Mouse (Mus musculus) hindbrain, embryonic 15.5 days (tissue): Measurements from ENCODE around the gene Evl. TPM values are rescaled to one million over a fixed set of nuclear protein-coding genes. Genes with fewer than 3 reads are reported as not detected.

Experiments used
- ATAC-seq: fragments of 200-750 bp; cut with Nextera tagmentation; 2 replicates; pipeline ENCODE4 v1.8.0; 2017; ENCODE audit warnings: low read depth, moderate number of reproducible peaks, moderate TSS enrichment; ENCODE audit not compliant: low FRiP score
- H3K27ac ChIP-seq: fragments of 300-500 bp; sonication (generic); replicated peaks from 2 replicates; pipeline ENCODE4 v1.5.1; 2015; ENCODE audit warnings: mild to moderate bottlenecking, inconsistent platforms
- H3K27me3 ChIP-seq: fragments of 300-500 bp; sonication (generic); 2 replicates; pipeline ENCODE4 v1.6.1; 2015; ENCODE audit warnings: control low read depth, inconsistent platforms
- H3K36me3 ChIP-seq: fragments of 300-500 bp; sonication (generic); 2 replicates; pipeline ENCODE4 v1.6.1; 2015; ENCODE audit warnings: control low read depth, inconsistent platforms
- H3K4me1 ChIP-seq: fragments of 300-500 bp; sonication (generic); replicated peaks from 2 replicates; pipeline ENCODE4 v1.6.1; 2015; ENCODE audit warnings: control low read depth, inconsistent platforms
- H3K4me2 ChIP-seq: fragments of 300-500 bp; sonication (generic); 2 replicates; pipeline ENCODE4 v1.6.1; 2015; ENCODE audit warnings: moderate library complexity, mild to moderate bottlenecking, inconsistent platforms
- H3K4me3 ChIP-seq: fragments of 300-500 bp; sonication (generic); 2 replicates; pipeline ENCODE4 v1.5.1; 2015; ENCODE audit warnings: mild to moderate bottlenecking, inconsistent platforms
- H3K9ac ChIP-seq: fragments of 300-500 bp; sonication (generic); 2 replicates; pipeline ENCODE4 v1.6.1; 2015; ENCODE audit warnings: inconsistent platforms
- H3K9me3 ChIP-seq: fragments of 300-500 bp; sonication (generic); 2 replicates; pipeline ENCODE4 v1.6.1; 2016; ENCODE audit warnings: control low read depth, inconsistent platforms
- WGBS: fragments of 180-500 bp; shearing (Covaris S2); methylation state at CpG from one replicate; pipeline ENCODE4 v1.1.7; 2015; 5-methylcytosine and 5-hydroxymethylcytosine counted together
- polyA plus RNA-seq: library from polyadenylated mRNA; unstranded; fragments of >200 nt; fragmentation: Nextera tagmentation; extraction: Ambion mirVana; gene quantifications from 2 replicates; pipeline ENCODE4 v1.2.1, GENCODE M21; 2015

The Evl gene
- polyA plus RNA-seq, 1 experiment from 2014 or later, result 250 TPM

DNA sequence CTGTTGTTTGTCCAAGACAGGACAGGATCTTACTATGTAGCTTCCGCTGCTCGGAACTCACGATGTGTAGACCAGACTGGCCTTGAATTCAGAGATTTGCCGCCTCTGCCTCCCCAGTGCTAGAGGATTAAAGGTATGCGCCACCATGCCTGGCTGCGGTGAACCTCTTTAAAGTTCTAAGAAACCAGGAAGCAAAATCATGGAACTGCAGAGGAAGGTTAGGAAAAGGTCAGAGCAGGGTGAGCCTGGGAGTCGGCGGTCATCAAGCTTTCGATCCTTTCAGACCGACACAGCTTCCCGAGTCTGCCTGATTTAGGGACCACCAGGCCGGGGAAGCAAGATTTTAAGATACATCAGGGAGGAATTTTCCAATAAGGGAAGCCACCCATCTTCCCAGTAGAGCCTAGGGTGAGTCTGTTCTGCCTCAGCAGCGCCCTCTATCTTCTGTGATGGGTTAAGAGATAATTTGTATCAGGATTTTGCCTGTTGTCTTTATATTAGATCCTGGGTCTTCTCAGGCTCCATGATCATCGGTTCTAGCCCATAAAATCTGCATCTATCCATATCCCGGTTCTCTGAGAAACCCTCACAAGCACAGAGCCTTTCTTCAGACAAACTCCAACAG, 7.2 kb upstream of the Evl start:
- ATAC-seq, result no peak
- Histone ChIP-seq H3K27me3 (no peaks in the 10 kb centered on the region), H3K9me3 (no peaks in the 10 kb centered on the region), H3K9ac (no peak overlapping the region), H3K4me2 (no peak overlapping the region), H3K4me1 (peaks cover 6% of the 10 kb centered on the region; the same call in 1 of the 2 replicates), H3K4me3 (no peak overlapping the region), H3K36me3 (no peaks in the 10 kb centered on the region), H3K27ac (no peak overlapping the region)
- WGBS, result 73% methylated on average over 15 of the region's 15 CpGs

DNA sequence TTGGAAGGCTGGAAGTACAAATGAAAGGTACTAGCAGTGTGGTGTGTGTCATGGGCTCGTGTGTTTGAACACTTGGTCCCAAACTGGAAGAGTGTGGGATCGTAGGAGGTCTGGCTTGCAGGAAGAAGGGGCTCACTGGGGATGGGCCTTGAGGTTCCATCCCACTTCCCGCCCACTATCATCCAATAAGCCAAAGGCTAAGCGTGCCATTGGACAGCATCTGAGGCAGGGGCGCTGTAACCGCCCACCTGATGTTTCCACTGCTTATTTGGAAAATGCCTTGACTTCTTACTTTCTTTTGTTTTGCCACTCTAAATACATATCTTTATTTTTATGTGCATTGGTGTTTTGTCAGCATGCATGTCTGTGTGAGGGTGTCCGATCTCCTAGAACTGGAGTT, 2.8 kb upstream of the Evl start:
- ATAC-seq, result no peak
- Histone ChIP-seq H3K27ac (no peak overlapping the region), H3K9ac (no peak overlapping the region), H3K4me2 (no peak overlapping the region), H3K27me3 (no peaks in the 10 kb centered on the region), H3K4me3 (no peak overlapping the region), H3K9me3 (no peaks in the 10 kb centered on the region), H3K4me1 (peaks cover 24% of the 10 kb centered on the region), H3K36me3 (no peaks in the 10 kb centered on the region)
- 86% methylated on average over 7 of the region's 7 CpGs for WGBS

DNA sequence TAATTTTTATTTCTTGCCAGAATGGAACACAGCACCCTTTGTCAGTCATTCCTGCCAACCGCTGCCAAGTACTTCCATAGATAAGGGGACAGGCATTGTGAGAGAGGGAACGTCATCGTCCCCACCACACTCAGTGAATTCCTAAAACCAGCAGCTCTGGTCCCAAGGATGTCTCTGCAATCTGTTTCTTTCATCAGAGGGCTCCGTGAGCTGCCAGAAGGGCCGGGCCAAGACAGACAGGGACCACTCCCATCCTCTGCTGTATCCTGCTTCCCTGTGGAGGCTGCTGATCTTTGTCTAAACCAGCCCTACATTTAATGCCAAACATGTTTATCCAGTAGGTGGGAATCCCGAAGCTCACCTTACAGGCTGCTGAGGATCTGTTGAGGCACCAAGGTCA, 1.4 kb upstream of the Evl start:
- Histone ChIP-seq H3K9ac (no peak overlapping the region), H3K9me3 (no peaks in the 10 kb centered on the region), H3K4me3 (no peak overlapping the region), H3K27me3 (no peaks in the 10 kb centered on the region), H3K4me2 (no peak overlapping the region), H3K36me3 (no peaks in the 10 kb centered on the region), H3K27ac (no peak overlapping the region), H3K4me1 (peaks cover 34% of the 10 kb centered on the region)
- WGBS, result 39% methylated on average over 6 of the region's 6 CpGs
- no peak for ATAC-seq

DNA sequence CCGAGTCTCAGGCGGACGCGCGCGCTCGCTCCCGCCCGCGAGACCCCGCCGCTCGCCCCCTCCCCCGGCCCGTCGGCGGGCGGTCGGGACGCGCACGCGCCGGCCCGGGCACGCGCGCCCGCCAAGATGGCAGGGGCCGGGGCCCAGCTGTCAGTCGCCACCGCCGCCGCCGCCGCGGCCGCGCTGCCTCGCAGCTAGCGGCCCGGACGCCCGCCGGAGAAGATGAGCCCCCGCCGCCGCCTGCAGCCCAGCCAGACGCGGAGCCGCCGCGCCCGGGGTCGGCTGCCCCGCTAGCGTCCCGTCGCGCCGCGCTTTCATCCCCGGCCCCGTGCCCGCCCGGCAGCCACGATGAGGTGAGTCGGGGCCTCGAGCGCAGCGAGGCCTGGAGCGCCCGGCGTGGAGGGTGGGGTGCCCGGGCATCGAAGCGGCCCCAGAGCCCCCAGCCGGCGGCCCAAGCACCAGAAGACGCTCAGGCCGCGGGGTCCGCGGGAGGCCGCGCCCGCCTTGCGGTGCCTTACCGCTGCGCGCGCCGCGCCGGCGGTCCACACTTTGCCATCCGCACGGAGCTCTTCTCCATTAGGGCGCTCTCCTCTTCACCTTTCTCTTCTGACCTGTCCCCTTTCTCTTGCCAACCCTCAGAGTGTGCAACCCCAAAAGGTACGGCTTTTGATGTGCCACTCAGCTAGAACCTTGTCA, 489 bp downstream of the Evl start:
- H3K4me3 ChIP-seq, result peak overlapping the region; percentile 95
- ATAC-seq, result peak; percentile 72
- H3K36me3 ChIP-seq, result no peaks in the 10 kb centered on the region
- no peaks in the 10 kb centered on the region for H3K9me3 ChIP-seq
- H3K27me3 ChIP-seq, result no peaks in the 10 kb centered on the region
- 1% methylated on average over 50 of the region's 100 CpGs for WGBS
- H3K4me2 ChIP-seq, result peak overlapping the region; percentile 62
- H3K9ac ChIP-seq, result peak overlapping the region; percentile 98
- H3K4me1 ChIP-seq, result peaks cover 51% of the 10 kb centered on the region
- H3K27ac ChIP-seq, result peak overlapping the region; percentile 95

DNA sequence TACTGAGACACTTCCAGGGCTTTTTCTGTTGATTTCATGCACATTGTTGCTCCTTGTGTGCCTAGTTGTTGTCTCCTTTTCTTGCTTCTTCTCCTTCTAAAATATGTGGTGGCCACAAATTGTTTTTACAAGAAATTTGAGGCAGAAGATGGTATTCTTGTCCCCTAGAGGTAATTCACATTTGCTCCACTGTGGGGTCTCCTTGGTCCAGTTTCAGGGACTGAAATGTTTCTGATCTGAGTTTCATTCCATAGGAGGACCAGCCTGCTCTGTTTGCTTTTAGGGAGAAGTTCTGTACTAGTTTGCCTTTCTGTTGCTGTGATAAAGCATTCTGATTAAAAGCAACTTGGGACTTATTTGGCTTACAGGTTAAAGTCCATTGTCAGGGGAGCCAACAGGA, 3.7 kb downstream of the Evl start:
- Histone ChIP-seq H3K4me2 (peak overlapping the region; percentile 62), H3K27me3 (no peaks in the 10 kb centered on the region), H3K9ac (no peak overlapping the region), H3K27ac (no peak overlapping the region), H3K36me3 (0 out of 2 replicates have a peak, but pooled peaks cover 3% of the 10 kb centered on the region), H3K4me1 (peaks cover 49% of the 10 kb centered on the region), H3K4me3 (no peak overlapping the region), H3K9me3 (no peaks in the 10 kb centered on the region)
- no peak for ATAC-seq

DNA sequence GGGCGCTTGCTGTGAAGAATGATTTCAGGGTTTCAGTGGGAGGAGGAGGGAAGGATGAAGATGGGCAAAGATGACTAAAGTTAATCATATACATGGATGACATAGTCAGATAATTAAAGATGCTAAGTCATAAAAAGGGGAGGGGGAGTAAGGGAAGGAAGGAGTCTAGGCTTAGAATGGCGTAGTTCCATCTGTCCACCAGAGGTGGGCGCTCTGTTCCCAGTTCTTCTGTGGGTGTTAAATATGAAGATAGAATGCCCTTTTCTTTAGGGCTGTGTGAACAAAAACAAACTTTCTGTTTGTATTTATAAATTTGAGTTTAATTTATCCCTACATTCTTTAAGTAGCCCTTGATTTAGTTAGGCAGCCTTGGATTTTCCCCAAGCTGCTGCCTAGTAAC, 8.7 kb downstream of the Evl start:
- H3K27me3 ChIP-seq, result no peaks in the 10 kb centered on the region
- no peak overlapping the region for H3K9ac ChIP-seq
- peaks cover 40% of the 10 kb centered on the region for H3K4me1 ChIP-seq
- no peaks in the 10 kb centered on the region for H3K9me3 ChIP-seq
- WGBS, result 74% methylated on average over 3 of the region's 3 CpGs
- no peak overlapping the region for H3K4me3 ChIP-seq
- no peak overlapping the region for H3K27ac ChIP-seq
- no peak overlapping the region for H3K4me2 ChIP-seq
- no peak for ATAC-seq
- 0 out of 2 replicates have a peak, but pooled peaks cover 3% of the 10 kb centered on the region for H3K36me3 ChIP-seq

DNA sequence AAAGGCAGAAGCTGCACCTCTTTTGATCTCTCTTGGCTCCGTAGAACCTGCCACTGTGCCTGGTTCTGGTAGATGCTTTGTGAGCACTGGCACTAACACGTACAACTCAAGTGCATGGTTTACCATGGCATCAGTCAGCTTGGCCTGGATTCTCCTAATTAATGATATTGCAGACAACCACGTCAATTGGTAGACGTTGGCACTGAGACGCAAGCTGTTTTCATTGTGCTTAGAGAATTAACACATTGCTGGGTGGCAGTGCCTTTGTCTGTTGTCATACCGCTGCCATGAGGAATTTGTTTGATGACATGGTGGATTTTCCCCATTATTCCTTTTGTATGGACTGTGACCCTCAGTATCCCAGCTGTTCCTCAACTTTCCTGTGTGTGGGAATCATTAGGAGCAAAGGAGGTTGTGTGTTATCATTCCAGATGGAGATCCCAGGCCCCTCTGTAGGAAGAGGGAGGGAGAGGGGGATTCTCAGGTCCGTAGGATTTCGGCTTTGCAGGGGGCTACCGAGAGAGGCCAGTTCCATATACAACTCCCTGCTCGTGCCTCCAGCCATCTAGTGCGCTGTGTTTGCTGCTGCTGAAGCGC, 10.5 kb downstream of the Evl start:
- no peaks in the 10 kb centered on the region for H3K27me3 ChIP-seq
- peak overlapping the region; percentile 16; the same call in 1 of the 2 replicates for H3K4me2 ChIP-seq
- H3K4me1 ChIP-seq, result peaks cover 25% of the 10 kb centered on the region
- 13% methylated on average over 12 of the region's 12 CpGs for WGBS
- ATAC-seq, result 0 out of 2 replicates have a peak, but pooled peaks have one; percentile 42
- 0 out of 2 replicates have a peak, but pooled peaks cover 3% of the 10 kb centered on the region for H3K36me3 ChIP-seq
- H3K9ac ChIP-seq, result no peak overlapping the region
- no peaks in the 10 kb centered on the region for H3K9me3 ChIP-seq
- no peak overlapping the region for H3K4me3 ChIP-seq
- H3K27ac ChIP-seq, result peak overlapping the region; percentile 36

DNA sequence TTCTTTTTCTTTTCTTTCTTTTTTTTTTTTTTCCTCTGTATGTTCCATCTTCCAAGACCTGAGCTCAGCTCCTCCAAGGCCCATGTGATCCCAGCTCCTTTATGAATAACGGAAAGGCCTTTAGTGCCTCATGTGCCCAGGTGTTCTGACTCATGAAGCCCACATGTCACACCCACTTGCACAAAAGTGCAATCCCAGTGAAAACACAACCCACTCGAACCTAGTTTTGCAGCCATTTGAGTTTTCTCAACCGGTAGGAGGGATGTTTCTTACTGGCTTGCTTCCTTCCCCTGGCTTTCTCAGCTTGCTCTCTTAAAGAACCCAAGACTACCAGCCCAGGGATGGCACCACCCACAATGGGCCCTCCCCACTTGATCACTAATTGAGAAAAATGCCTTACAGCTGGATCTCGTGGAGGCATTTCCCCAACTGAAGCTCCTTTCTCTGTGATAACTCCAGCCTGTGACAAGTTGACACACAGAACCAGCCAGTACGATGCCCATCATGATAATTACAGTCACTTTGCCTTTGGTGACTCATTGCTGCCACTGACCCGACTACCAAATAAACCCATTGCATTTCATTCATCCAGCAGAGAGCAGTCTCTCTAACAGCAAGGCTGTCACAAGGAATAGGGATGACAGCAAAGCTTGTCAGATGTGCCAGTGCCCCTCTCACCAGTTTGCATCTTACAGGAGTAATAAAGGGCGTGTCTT, 24.8 kb downstream of the Evl start:
- Histone ChIP-seq H3K4me3 (no peak overlapping the region), H3K27me3 (no peaks in the 10 kb centered on the region), H3K9me3 (no peaks in the 10 kb centered on the region), H3K36me3 (peaks cover 6% of the 10 kb centered on the region), H3K4me2 (no peak overlapping the region), H3K27ac (no peak overlapping the region), H3K9ac (no peak overlapping the region), H3K4me1 (peaks cover 10% of the 10 kb centered on the region; the same call in 1 of the 2 replicates)
- 83% methylated on average over 7 of the region's 7 CpGs for WGBS
- no peak for ATAC-seq

DNA sequence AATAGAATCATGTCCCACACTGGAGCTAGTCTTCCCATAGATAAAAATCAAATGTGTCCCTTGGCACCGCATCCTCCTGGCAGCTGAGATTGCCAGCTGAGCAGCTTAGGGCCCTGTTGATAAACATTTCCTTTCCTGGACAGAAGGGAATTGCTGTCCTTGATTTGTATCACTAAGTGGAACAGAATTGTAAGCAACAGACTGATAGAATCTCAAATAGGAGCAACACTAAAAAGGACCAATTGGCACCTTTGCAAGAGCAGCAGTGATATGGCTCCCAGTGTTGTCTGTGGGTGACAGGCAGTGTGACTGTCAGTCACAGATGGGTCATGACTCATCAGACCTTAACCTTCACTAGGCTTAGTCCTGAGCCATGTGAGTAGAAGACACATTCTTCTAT, 29.3 kb downstream of the Evl start:
- WGBS, result 82% methylated on average over 1 of the region's 1 CpGs
- Histone ChIP-seq H3K27ac (no peak overlapping the region), H3K9ac (no peak overlapping the region), H3K4me2 (no peak overlapping the region), H3K4me3 (no peak overlapping the region), H3K9me3 (no peaks in the 10 kb centered on the region), H3K27me3 (no peaks in the 10 kb centered on the region), H3K4me1 (peaks cover 10% of the 10 kb centered on the region; the same call in 1 of the 2 replicates), H3K36me3 (0 out of 2 replicates have a peak, but pooled peaks cover 2% of the 10 kb centered on the region)
- no peak for ATAC-seq

DNA sequence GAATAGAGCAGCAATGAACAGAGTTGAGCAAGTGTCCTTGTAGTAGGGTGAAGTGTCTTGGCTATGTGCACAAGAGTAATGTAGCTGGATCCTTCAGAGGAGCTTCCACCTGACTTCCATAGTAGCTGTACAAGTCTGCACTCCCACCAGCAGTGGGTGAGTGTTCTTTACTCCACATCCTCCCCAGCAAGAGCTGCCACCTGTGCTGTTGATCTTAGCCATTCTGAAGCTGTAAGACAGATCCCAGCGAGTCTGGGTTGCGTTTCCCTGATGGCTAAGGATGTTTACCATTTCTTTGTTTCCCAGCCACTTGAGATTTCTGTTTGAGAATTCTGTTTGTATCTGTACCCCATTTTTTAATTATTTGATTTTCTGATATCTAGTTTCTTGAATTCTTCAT, 35.6 kb downstream of the Evl start:
- no peaks in the 10 kb centered on the region for H3K27me3 ChIP-seq
- H3K4me3 ChIP-seq, result no peak overlapping the region
- 0 out of 2 replicates have a peak, but pooled peaks cover 3% of the 10 kb centered on the region for H3K36me3 ChIP-seq
- H3K9ac ChIP-seq, result no peak overlapping the region
- ATAC-seq, result no peak
- H3K4me1 ChIP-seq, result no peaks in the 10 kb centered on the region
- no peak overlapping the region for H3K4me2 ChIP-seq
- H3K27ac ChIP-seq, result no peak overlapping the region
- 94% methylated on average over 2 of the region's 2 CpGs for WGBS
- no peaks in the 10 kb centered on the region for H3K9me3 ChIP-seq

DNA sequence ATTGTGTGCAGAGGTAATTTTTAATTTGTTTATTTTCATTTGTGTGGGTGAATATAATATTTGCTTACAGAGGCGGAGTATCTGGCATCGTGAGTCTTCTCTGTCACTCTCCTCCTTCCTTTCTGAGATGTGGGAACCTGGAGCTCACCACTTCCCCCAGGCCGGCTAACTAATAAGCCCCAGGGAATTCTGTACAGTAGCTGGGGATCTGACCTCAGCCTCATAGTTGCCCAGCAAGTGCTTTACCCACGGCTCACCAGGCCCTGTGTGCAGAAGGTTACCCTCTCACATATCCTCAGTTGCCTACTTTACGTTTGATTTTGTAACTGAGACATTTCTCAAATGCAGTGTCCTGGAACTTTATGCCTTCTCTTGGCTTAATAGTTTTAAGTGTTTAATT, 37.1 kb downstream of the Evl start:
- Histone ChIP-seq H3K27me3 (no peaks in the 10 kb centered on the region), H3K4me2 (no peak overlapping the region), H3K36me3 (0 out of 2 replicates have a peak, but pooled peaks cover 3% of the 10 kb centered on the region), H3K4me1 (no peaks in the 10 kb centered on the region), H3K4me3 (no peak overlapping the region), H3K9ac (no peak overlapping the region), H3K9me3 (no peaks in the 10 kb centered on the region), H3K27ac (no peak overlapping the region)
- ATAC-seq, result no peak
- 59% methylated on average over 5 of the region's 5 CpGs for WGBS

DNA sequence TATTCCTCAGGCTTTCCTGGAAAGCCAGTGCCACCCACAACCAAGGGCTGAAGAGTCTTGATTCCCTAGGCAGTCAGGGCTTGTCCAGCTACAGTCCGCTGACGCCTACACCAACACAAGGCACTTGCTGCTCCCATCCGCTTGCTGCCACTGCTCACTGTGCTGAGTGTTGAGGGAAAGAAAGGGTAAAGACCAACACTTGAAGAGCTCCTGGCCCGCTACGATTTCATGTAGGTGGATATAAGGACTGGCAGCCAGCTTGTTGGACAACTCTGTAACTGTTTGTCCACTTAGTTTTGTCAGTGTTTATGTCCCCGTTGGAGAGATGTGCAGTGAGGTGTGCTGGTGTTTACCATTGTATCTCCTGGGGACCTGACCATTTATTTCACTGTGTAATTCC, 38.3 kb downstream of the Evl start:
- whole genome bisulfite sequencing, result 89% methylated on average over 6 of the region's 6 CpGs
- H3K36me3 ChIP-seq, result 0 out of 2 replicates have a peak, but pooled peaks cover 3% of the 10 kb centered on the region
- ATAC-seq, result no peak

More for the DNA sequence above, 38.3 kb downstream of the Evl start:
- Histone ChIP-seq H3K4me1 (no peaks in the 10 kb centered on the region), H3K4me2 (no peak overlapping the region), H3K9me3 (no peaks in the 10 kb centered on the region), H3K4me3 (no peak overlapping the region), H3K27ac (no peak overlapping the region), H3K27me3 (no peaks in the 10 kb centered on the region), H3K9ac (no peak overlapping the region)
